8 mouse cellular contexts compared by ENCODE assay signal in the genomic region with DNA sequence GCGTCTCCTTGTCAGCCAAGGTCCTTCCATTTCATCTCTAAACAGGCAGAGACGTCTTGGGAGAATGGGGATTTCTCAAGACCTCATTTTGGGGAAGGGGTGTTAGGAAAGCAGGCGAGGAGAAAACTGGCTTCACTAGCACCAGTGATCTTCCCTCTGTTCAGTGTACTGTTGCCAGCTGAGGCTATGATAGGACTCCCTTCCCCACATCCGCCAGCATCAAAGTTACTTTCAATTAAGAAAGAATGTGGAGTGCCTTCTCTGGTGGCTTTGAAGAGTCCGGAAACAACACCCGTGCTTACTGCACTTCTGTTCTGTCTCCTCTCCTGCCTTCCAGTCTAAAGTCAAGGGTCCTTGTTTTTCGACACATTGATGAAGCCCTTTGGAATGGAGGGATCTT. TPM values are rescaled to one million over a fixed set of nuclear protein-coding genes. Genes with fewer than 3 reads are reported as not detected.
DNase-seq lines count a peak whose midpoint lies in the region; ATAC-seq lines count a peak whose summit lies in the region.

No protein-coding gene starts in this region.

- no peak overlapping the region for H3K9ac ChIP-seq in heart, embryonic 16.5 days (ENCODE audit: low read length)
- no peak overlapping the region for H3K9ac ChIP-seq in hindbrain, embryonic 11.5 days (ENCODE audit: low read depth, low read length)
- H3K9ac ChIP-seq in midbrain, embryonic 16.5 days (ENCODE audit: low read depth, low read length): peak overlapping the region; percentile 84

- no peak overlapping the region for H3K4me3 ChIP-seq in heart, embryonic 16.5 days (ENCODE audit: low read length)
- H3K4me3 ChIP-seq in hindbrain, embryonic 11.5 days (ENCODE audit: low read depth, low read length): peak overlapping the region; percentile 64; the same call in 1 of the 2 replicates
- H3K4me3 ChIP-seq in midbrain, embryonic 16.5 days (ENCODE audit: low read depth, low read length): peak overlapping the region; percentile 69

- 3% methylated on average over 7 of the region's 7 CpGs for WGBS in heart, embryonic 16.5 days
- whole genome bisulfite sequencing in hindbrain, embryonic 11.5 days: 9% methylated on average over 7 of the region's 7 CpGs
- 4% methylated on average over 7 of the region's 7 CpGs for WGBS in midbrain, embryonic 16.5 days

- no peak for ATAC-seq in heart, embryonic 16.5 days (replicated peaks; ENCODE audit: extremely low read depth, insufficient read depth, low FRiP score)
- no peak for ATAC-seq in hindbrain, embryonic 11.5 days (ENCODE audit: low FRiP score)
- ATAC-seq in midbrain, embryonic 16.5 days: no peak

- no peaks in the 10 kb centered on the region for H3K36me3 ChIP-seq in heart, embryonic 16.5 days (ENCODE audit: control insufficient read depth, insufficient read depth)
- no peaks in the 10 kb centered on the region for H3K36me3 ChIP-seq in hindbrain, embryonic 11.5 days (ENCODE audit: control insufficient read depth, insufficient read depth, low read length)
- H3K36me3 ChIP-seq in midbrain, embryonic 16.5 days (ENCODE audit: control insufficient read depth, insufficient read depth, low read length): no peaks in the 10 kb centered on the region

- DNase-seq in heart, postnatal 14 days: no peak
- peak; percentile 31 for DNase-seq in brain, adult 2 months (ENCODE audit: low read depth, low spot score)
- peak; percentile 26 for DNase-seq in hindbrain, embryonic 11.5 days (ENCODE audit: low spot score)
- DNase-seq in layer of hippocampus, adult 8-10 months (ENCODE audit: low spot score in 2 of 2): no peak
- no peak for DNase-seq in adrenal gland, postnatal 4 days (ENCODE audit: low spot score in 2 of 2)
- DNase-seq in right cerebral cortex, postnatal 4 days: no peak

- peaks cover 3% of the 10 kb centered on the region; the same call in 1 of the 2 replicates for H3K4me1 ChIP-seq in heart, embryonic 16.5 days (ENCODE audit: control insufficient read depth, insufficient read depth, low read length)
- H3K4me1 ChIP-seq in hindbrain, embryonic 11.5 days (replicated peaks; ENCODE audit: control insufficient read depth, insufficient read depth, low read length): no peaks in the 10 kb centered on the region
- peaks cover 10% of the 10 kb centered on the region for H3K4me1 ChIP-seq in midbrain, embryonic 16.5 days (ENCODE audit: control insufficient read depth, insufficient read depth, low read length)

- no peaks in the 10 kb centered on the region for H3K9me3 ChIP-seq in heart, embryonic 16.5 days (replicated peaks; ENCODE audit: control insufficient read depth, low read length)
- H3K9me3 ChIP-seq in hindbrain, embryonic 11.5 days (ENCODE audit: control insufficient read depth, low read length): no peaks in the 10 kb centered on the region
- H3K9me3 ChIP-seq in midbrain, embryonic 16.5 days (replicated peaks; ENCODE audit: control insufficient read depth, low read length, poor library complexity, severe bottlenecking): no peaks in the 10 kb centered on the region

- intact Hi-C loops in heart, postnatal 14 days (cut with DNase I): no loop called here

- H3K27me3 ChIP-seq in heart, embryonic 16.5 days (ENCODE audit: control insufficient read depth, insufficient read depth, low read length): peaks cover 36% of the 10 kb centered on the region
- peaks cover 2% of the 10 kb centered on the region; the same call in 1 of the 2 replicates for H3K27me3 ChIP-seq in hindbrain, embryonic 11.5 days (ENCODE audit: control insufficient read depth, insufficient read depth, low read length)
- H3K27me3 ChIP-seq in midbrain, embryonic 16.5 days (ENCODE audit: control insufficient read depth, insufficient read depth, low read depth, low read length): no peaks in the 10 kb centered on the region

- H3K4me2 ChIP-seq in heart, embryonic 16.5 days (ENCODE audit: low read depth, low read length): peak overlapping the region; percentile 31; the same call in 1 of the 2 replicates
- peak overlapping the region; percentile 97 for H3K4me2 ChIP-seq in hindbrain, embryonic 11.5 days (replicated peaks; ENCODE audit: low read depth, low read length)
- peak overlapping the region; percentile 90 for H3K4me2 ChIP-seq in midbrain, embryonic 16.5 days (ENCODE audit: low read length)

- H3K27ac ChIP-seq in heart, embryonic 16.5 days (ENCODE audit: low read length): no peak overlapping the region
- no peak overlapping the region for H3K27ac ChIP-seq in hindbrain, embryonic 11.5 days (ENCODE audit: low read depth, low read length)
- peak overlapping the region; percentile 20; the same call in 1 of the 2 replicates for H3K27ac ChIP-seq in midbrain, embryonic 16.5 days (ENCODE audit: low read length)

RNA-seq across cellular contexts. Expression of a gene that starts 1.4 kb away (rescaled TPM):
- 0.05 TPM in 1 of 2 replicates, not detected in the other for polyA plus RNA-seq in heart, embryonic 16.5 days (2015; fragmentation: Nextera tagmentation; extraction: Ambion mirVana)
- total RNA-seq in heart, postnatal 14 days (2021): not detected
- polyA plus RNA-seq in hindbrain, embryonic 11.5 days (2014; fragmentation: Nextera tagmentation; extraction: Ambion mirVana): 1.1 and 1.8 TPM in 2 replicates
- polyA plus RNA-seq in midbrain, embryonic 16.5 days (2015; fragmentation: Nextera tagmentation; extraction: Ambion mirVana): 26.5 and 33.6 TPM in 2 replicates
- total RNA-seq in layer of hippocampus, adult 8-10 months (2022): 10 to 100 TPM; 10.2 to 15.9 (median 13.5) TPM
- 1 to 10 TPM; 1.1 to 1.4 TPM for total RNA-seq in adrenal gland, postnatal 4 days (2021)

Comparison
In these comparisons a context has a peak if more than half of its experiments do, and no peak if none do; other contexts are left out.
1. H3K4me2 ChIP-seq: peak in every context shown above with its lines; median percentile 97 in hindbrain, embryonic 11.5 days; 90 in midbrain, embryonic 16.5 days; 31 in heart, embryonic 16.5 days.
2. DNase-seq: peak in brain, adult 2 months (single experiment) and hindbrain, embryonic 11.5 days (single experiment); none in heart, postnatal 14 days (0 of 2), layer of hippocampus, adult 8-10 months (0 of 2), adrenal gland, postnatal 4 days (0 of 2) and right cerebral cortex, postnatal 4 days (single experiment).
3. RNA of a gene that starts 1.4 kb away (total RNA-seq): 10.2 to 15.9 TPM in layer of hippocampus, adult 8-10 months; 1.1 to 1.4 TPM in adrenal gland, postnatal 4 days and not detected in heart, postnatal 14 days; every median in the first group is over 4 times any median in the second.